Mouse (Mus musculus): ENCODE data around the gene Slc38a10.

- TF ChIP-seq POLR2A (IDR thresholded peaks at IDR 0.05; ENCODE audit: low read depth, low read length): no peak
- peak; percentile 54; the same call in 1 of the 2 replicates for TF ChIP-seq CTCF (IDR thresholded peaks at IDR 0.05; ENCODE audit: borderline replicate concordance, insufficient read depth, low read length)
Observed at GRCm38 (mm10) chr11:120101036-120101435, 50.1 kb downstream of the Slc38a10 start.

Measured in embryonic fibroblast, embryonic 13.5 days (primary cell).